Mouse (Mus musculus): Measurements from ENCODE around the gene Pnldc1.

GRCm38 (mm10) chr17:12854386-12854785 lies 55.6 kb downstream of the Pnldc1 start:
- no peak for TF ChIP-seq CTCF (conservative IDR thresholded peaks at IDR 0.05; ENCODE audit: low read length)
- no peak for TF ChIP-seq NANOG (IDR thresholded peaks at IDR 0.05; ENCODE audit: borderline replicate concordance, low read length)
- no peak for TF ChIP-seq POU5F1 (IDR thresholded peaks at IDR 0.05; ENCODE audit: borderline replicate concordance, low read length)

Data from E14TG2a.4 (cell line).